Mouse (Mus musculus) heart, adult 2 months (tissue): ENCODE data around the gene Thap8. TPM values are rescaled to one million over a fixed set of nuclear protein-coding genes. Genes with fewer than 3 reads are reported as not detected.
"Not testable (repeated sequence)": the region's sequence is repeated elsewhere in the genome, so short reads cannot be mapped to it uniquely, and the experiment has no call there.

Experiments
- DNase-seq, 2 experiments: peaks; one replicate each; pipeline ENCODE4 v3.0.0; 2021
- H3K27ac ChIP-seq: fragments of 200-600 bp; 2 replicates; pipeline ENCODE4 v1.8.1; 2022
- H3K27me3 ChIP-seq: fragments of 200-500 bp; 2 replicates; pipeline ENCODE4 v1.6.1; 2012; ENCODE audit warnings: mild to moderate bottlenecking, low read length, inconsistent platforms, mixed read lengths; ENCODE audit not compliant: control insufficient read depth, insufficient read depth
- H3K36me3 ChIP-seq: fragments of 200-500 bp; 2 replicates; pipeline ENCODE4 v1.6.1; 2012; ENCODE audit warnings: low read length, inconsistent platforms; ENCODE audit not compliant: control insufficient read depth, insufficient read depth
- H3K4me1 ChIP-seq: fragments of 200-500 bp; 2 replicates; pipeline ENCODE4 v1.6.1; 2011; ENCODE audit warnings: low read length; ENCODE audit not compliant: control insufficient read depth, insufficient read depth
- H3K4me3 ChIP-seq: fragments of 200-600 bp; 2 replicates; pipeline ENCODE4 v1.8.1; 2022
- H3K79me2 ChIP-seq: fragments of 200-500 bp; replicated peaks from 2 replicates; pipeline ENCODE4 v1.6.1; 2012; ENCODE audit warnings: mild to moderate bottlenecking, inconsistent platforms, low read length, moderate library complexity, mixed read lengths; ENCODE audit not compliant: control insufficient read depth, insufficient read depth
- H3K9ac ChIP-seq: fragments of 200-500 bp; 2 replicates; pipeline ENCODE4 v1.6.1; 2012; ENCODE audit warnings: low read depth, mild to moderate bottlenecking, control low read depth, inconsistent platforms, low read length, mixed read lengths
- CTCF ChIP-seq: fragments of 200-600 bp; IDR thresholded peaks from 2 replicates; pipeline ENCODE4 v1.8.1; 2022; ENCODE audit warnings: antibody characterized with exemption, mild to moderate bottlenecking, moderate library complexity
- EP300 ChIP-seq: fragments of 200-500 bp; IDR thresholded peaks from 2 replicates; pipeline ENCODE4 v1.6.1; 2011; ENCODE audit warnings: low read depth, low read length, control low read depth; ENCODE audit not compliant: insufficient read depth
- POLR2A ChIP-seq: fragments of 200-500 bp; IDR thresholded peaks from 2 replicates; pipeline ENCODE4 v1.6.1; 2011; ENCODE audit warnings: mild to moderate bottlenecking, low read depth, low read length, control low read depth; ENCODE audit not compliant: insufficient read depth
- WGBS: fragments of 180-500 bp; shearing (Covaris S2); methylation state at CpG from one replicate; pipeline ENCODE4 v1.1.7; 2018; 5-methylcytosine and 5-hydroxymethylcytosine counted together
- intact Hi-C: fragments of 180-260 bp; cut with DNase I; formaldehyde crosslinking; loops from one replicate; pipeline ENCODE4 v1.15.1; 2025
- polyA plus RNA-seq: library from polyadenylated mRNA; depleted of rRNA; stranded (reverse); fragments of >200 nt; gene quantifications from 2 replicates; pipeline ENCODE4 v1.2.3, GENCODE M21; 2012
- total RNA-seq, 2 experiments: library from RNA; stranded (reverse); gene quantifications; 2 replicates each; pipeline ENCODE4 v1.2.3; 2021

Gene Thap8
- total and polyA plus RNA-seq, 3 experiments: 0.10 TPM; not detected in 2

DNA sequence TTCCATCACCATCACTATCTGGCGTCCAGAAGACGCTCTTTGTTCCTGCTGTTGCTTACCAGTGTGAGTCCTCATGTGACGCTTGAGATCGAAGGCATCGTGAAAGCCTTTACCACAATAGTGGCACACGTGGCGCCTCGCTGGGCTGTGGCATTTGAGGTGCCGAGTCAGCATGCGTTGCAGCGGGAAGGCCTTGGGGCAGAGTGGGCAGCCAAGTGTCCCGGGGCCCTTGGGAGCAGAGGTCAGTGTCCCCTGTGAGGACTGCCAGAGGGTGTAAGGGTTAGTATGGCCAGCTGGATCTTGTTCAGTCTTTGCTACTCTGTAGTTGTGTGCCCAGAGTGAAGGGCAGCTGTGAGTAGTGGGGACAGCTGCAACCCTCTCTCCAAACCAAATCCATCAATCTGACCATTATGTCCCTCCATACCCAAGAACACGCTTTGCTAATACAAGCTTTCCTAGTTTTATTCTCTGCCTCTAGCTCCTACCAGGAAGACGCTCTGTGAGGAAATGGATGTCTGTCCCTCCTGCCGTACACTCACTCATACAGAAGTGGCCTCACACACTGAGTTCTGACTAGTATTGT lies 45.5 kb upstream of the Thap8 start:
- TF ChIP-seq POLR2A (no peak), CTCF (no peak), EP300 (no peak)
- intact Hi-C loops: no loop called here
- no peak for DNase-seq
- H3K79me2 ChIP-seq: no peaks in the 10 kb centered on the region
- no peaks in the 10 kb centered on the region for H3K27me3 ChIP-seq
- H3K27ac ChIP-seq: no peak overlapping the region
- H3K4me3 ChIP-seq: no peak overlapping the region
- no peaks in the 10 kb centered on the region for H3K4me1 ChIP-seq
- H3K9ac ChIP-seq: no peak overlapping the region
- no peaks in the 10 kb centered on the region for H3K36me3 ChIP-seq
- 92% methylated on average over 15 of the region's 15 CpGs for WGBS

DNA sequence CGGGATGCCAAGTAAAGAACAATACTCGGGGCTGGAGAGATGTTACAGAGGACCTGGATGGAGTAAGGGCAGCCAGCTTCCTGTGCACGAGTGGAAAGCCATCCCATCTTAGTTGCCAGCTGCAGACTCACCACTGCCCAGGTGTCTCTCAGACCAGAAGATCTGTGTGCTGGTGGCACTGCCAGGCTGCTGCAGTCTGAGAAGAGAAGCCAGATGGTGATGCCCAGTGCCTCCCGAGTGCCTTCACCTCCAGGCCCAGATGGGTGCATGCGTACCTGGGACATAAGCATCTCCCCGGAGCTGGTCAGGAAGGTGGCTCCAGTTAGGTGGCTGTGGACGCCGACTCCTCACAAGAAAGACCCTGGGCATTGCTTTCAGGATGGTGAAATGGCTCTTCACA lies 44.8 kb upstream of the Thap8 start:
- H3K4me1 ChIP-seq: no peaks in the 10 kb centered on the region
- H3K79me2 ChIP-seq: no peaks in the 10 kb centered on the region
- no peak for DNase-seq
- intact Hi-C loops: no loop called here
- no peaks in the 10 kb centered on the region for H3K36me3 ChIP-seq
- no peak overlapping the region for H3K9ac ChIP-seq
- no peaks in the 10 kb centered on the region for H3K27me3 ChIP-seq
- 87% methylated on average over 8 of the region's 8 CpGs for WGBS
- no peak overlapping the region for H3K27ac ChIP-seq
- H3K4me3 ChIP-seq: no peak overlapping the region
- no peak for TF ChIP-seq POLR2A
- no peak for TF ChIP-seq EP300
- TF ChIP-seq CTCF: no peak

DNA sequence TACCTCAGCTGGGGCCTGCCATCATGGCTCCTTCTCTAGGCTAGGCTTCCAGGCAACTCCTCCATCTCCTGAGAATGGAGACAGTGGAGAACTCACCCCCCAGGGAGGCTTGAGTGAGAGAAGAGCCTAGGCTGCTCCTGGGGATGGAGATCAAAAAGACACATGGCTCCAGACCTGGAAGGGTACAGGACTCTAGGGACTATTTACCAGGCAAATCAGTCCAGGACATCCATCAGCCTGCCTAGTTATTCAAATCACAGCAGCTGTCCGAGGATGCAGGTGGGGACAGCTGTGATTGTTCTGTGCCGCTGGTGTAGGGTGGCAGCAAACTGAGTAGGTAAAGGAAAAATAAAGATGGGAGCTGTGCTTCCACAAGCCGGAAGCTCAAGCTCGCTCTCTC lies 44.3 kb upstream of the Thap8 start, which contains the start of gene Ovol3:
Ovol3 (minus strand) TSS at position 101 of the 400 bp plus-strand sequence.
- Histone ChIP-seq H3K36me3 (no peaks in the 10 kb centered on the region), H3K9ac (no peak within 1 kb of the TSS), H3K4me3 (no peak within 1 kb of the TSS), H3K79me2 (no peaks in the 10 kb centered on the region), H3K4me1 (no peaks in the 10 kb centered on the region), H3K27me3 (no peaks in the 10 kb centered on the region), H3K27ac (no peak within 1 kb of the TSS)
- no peak for DNase-seq
- TF ChIP-seq CTCF (no peak), EP300 (no peak), POLR2A (no peak)
- intact Hi-C loops: no loop called here
- 80% methylated on average over 4 of the region's 4 CpGs for WGBS

DNA sequence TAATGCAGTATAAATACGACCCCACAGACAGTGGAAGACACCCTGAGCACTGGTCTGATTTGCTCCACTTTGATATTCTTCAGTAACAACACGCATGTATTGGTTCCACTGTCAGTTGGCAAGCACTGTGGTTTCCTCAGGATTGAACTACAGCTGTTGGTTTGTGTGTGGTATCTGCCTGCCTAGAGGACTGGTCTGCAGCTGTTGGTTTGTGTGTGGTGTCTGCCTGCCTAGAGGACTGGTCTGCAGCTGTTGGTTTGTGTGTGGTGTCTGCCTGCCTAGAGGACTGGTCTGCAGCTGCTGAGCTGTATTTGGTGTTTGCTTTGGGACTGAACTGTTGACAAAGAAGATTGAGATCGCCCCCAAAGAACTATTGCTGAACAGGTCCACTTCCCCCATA lies 42.5 kb upstream of the Thap8 start:
- H3K27ac ChIP-seq, DNase-seq: not testable (repeated sequence)
- WGBS: 73% methylated on average over 3 of the region's 3 CpGs

DNA sequence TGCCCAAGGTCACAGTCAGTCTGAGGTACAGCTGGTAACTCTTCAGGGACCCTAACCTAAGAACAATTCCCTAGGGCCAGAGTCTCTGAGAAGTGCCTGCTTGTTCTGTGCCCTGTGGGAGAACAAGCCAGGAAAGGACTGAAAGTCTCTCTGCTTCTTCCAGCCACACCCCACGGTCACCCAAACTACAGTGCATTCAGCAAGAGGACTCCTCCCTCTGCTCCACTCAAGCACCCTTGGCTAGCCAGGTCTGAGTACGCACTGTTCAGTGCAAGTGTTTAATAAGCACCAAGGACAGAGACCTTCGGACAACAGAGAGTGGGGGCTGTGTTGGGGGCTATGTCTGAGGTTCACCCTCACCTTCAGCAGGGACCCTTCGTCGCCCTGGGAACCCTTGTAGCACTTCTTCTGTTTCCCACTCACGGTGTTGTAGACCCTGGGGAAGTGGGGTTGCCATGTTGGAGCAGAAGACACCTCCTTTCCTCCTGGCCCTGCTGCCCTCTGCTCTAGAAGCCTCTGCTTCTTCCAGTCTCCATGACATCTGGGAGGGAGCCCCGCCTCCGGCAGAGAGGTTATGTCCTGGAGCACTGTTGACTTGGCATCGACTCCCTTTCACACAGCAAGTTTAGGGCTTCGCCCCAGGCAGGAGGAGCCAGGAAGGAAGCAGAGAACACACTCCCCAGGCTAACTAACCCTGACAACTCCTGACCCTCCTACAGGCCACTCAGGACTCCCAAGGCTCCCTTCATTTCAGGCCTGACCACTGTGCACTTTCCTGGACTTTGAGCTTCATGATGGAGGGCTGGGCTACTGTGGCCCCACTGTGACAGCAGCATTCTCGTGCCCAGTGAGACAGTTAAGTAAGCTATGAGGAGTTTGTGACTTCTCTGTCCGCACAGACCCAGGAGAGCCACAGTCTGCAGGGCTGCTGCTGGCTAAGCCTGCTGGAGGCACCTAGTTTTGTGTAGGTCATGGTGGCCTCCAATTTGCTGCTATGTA lies 27.6 kb upstream of the Thap8 start:
- DNase-seq: peak in 1 of 2 experiments; percentile 35
- no peaks in the 10 kb centered on the region for H3K27me3 ChIP-seq
- no peaks in the 10 kb centered on the region for H3K4me1 ChIP-seq
- no peaks in the 10 kb centered on the region for H3K36me3 ChIP-seq
- TF ChIP-seq POLR2A (no peak), EP300 (no peak), CTCF (no peak)
- H3K9ac ChIP-seq: no peak overlapping the region
- intact Hi-C loops: no loop called here
- H3K4me3 ChIP-seq: no peak overlapping the region
- no peak overlapping the region for H3K27ac ChIP-seq
- no peaks in the 10 kb centered on the region for H3K79me2 ChIP-seq
- 74% methylated on average over 12 of the region's 12 CpGs for WGBS

More for the DNA sequence above, 42.5 kb upstream of the Thap8 start:
- H3K79me2 ChIP-seq, H3K4me3 ChIP-seq, intact Hi-C loops, H3K9ac ChIP-seq, H3K36me3 ChIP-seq, H3K4me1 ChIP-seq, H3K27me3 ChIP-seq: not testable (repeated sequence)

DNA sequence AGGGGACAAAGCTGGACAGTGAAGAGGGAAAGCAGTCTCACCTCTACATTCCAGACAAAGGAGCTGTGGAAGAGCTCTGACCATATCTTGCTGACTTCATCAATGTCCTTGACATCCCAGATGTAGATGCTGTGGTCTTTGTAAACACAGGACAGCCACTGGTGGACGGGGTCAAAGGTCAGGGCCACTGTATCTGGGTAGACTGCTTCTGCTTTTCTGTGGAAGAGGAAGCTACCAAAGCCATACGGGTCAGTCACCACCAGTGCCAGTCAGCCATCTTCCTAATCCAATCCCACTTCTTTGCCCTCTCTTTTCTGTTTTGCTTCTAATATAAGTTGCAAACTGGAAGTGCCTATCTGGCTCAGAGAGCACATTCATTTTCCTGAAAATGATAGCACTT lies 14.9 kb upstream of the Thap8 start:
- no peak overlapping the region for H3K27ac ChIP-seq
- no peaks in the 10 kb centered on the region for H3K27me3 ChIP-seq
- H3K9ac ChIP-seq: no peak overlapping the region
- no peak for DNase-seq
- H3K4me1 ChIP-seq: no peaks in the 10 kb centered on the region
- no peaks in the 10 kb centered on the region for H3K79me2 ChIP-seq
- H3K4me3 ChIP-seq: no peak overlapping the region
- H3K36me3 ChIP-seq: no peaks in the 10 kb centered on the region
- TF ChIP-seq CTCF: no peak
- TF ChIP-seq POLR2A: no peak
- no peak for TF ChIP-seq EP300
- WGBS: 82% methylated on average over 2 of the region's 2 CpGs
- intact Hi-C loops: no loop called here
